In genomic region chr4:109000961-109001360, GRCm38 (mm10) we compare ENCODE assay signal across 8 mouse cellular contexts. TPM values are rescaled to one million over a fixed set of nuclear protein-coding genes. Genes with fewer than 3 reads are reported as not detected.
DNase-seq lines count a peak whose midpoint lies in the region; ATAC-seq and TF ChIP-seq lines count a peak whose summit lies in the region.

No protein-coding gene starts in this region.

- ATAC-seq in kidney, embryonic 14.5 days (ENCODE audit: low FRiP score, low TSS enrichment), result peak; percentile 56
- no peak; the same call in 1 of the 2 replicates for ATAC-seq in forebrain, embryonic 14.5 days
- ATAC-seq in liver, embryonic 14.5 days (ENCODE audit: insufficient read depth), result peak; percentile 38
- no peak for ATAC-seq in activated CD4-positive, CD25-positive, alpha-beta regulatory T cell, adult 4 months

- TF ChIP-seq EP300 in liver, embryonic 14.5 days (IDR thresholded peaks at IDR 0.05; ENCODE audit: low read depth), result no peak

- peak overlapping the region; percentile 76 for H3K4me2 ChIP-seq in kidney, embryonic 14.5 days (replicated peaks; ENCODE audit: low read depth, low read length)
- peak overlapping the region; percentile 80 for H3K4me2 ChIP-seq in forebrain, embryonic 14.5 days (ENCODE audit: low read length)
- H3K4me2 ChIP-seq in liver, embryonic 14.5 days (ENCODE audit: low read depth), result peak overlapping the region; percentile 90

- peaks cover 7% of the 10 kb centered on the region; the same call in 1 of the 2 replicates for H3K36me3 ChIP-seq in kidney, embryonic 14.5 days (ENCODE audit: control insufficient read depth, insufficient read depth, low read length)
- no peaks in the 10 kb centered on the region for H3K36me3 ChIP-seq in forebrain, embryonic 14.5 days (ENCODE audit: control insufficient read depth, insufficient read depth, low read length)
- H3K36me3 ChIP-seq in liver, embryonic 14.5 days (replicated peaks; ENCODE audit: control insufficient read depth, insufficient read depth, low read depth), result no peaks in the 10 kb centered on the region; the same call in 1 of the 2 replicates

- H3K27ac ChIP-seq in kidney, embryonic 14.5 days (ENCODE audit: low read depth, low read length), result peak overlapping the region; percentile 93
- H3K27ac ChIP-seq in forebrain, embryonic 14.5 days (ENCODE audit: low read depth, low read length), result peak overlapping the region; percentile 85
- peak overlapping the region; percentile 78 for H3K27ac ChIP-seq in liver, embryonic 14.5 days

- 0 out of 2 replicates have a peak, but pooled peaks cover 7% of the 10 kb centered on the region for H3K4me1 ChIP-seq in kidney, embryonic 14.5 days (ENCODE audit: control insufficient read depth, insufficient read depth, low read length)
- peaks cover 15% of the 10 kb centered on the region for H3K4me1 ChIP-seq in forebrain, embryonic 14.5 days (ENCODE audit: control insufficient read depth, insufficient read depth, low read length)
- peaks cover 8 to 17% of the 10 kb centered on the region in 2 experiments for H3K4me1 ChIP-seq in liver, embryonic 14.5 days (replicated peaks; ENCODE audit: control insufficient read depth in 2 of 2, insufficient read depth in 2 of 2, low read length in 1 of 2)

- H3K9me3 ChIP-seq in kidney, embryonic 14.5 days (ENCODE audit: control insufficient read depth, low read length), result no peaks in the 10 kb centered on the region
- H3K9me3 ChIP-seq in forebrain, embryonic 14.5 days (replicated peaks; ENCODE audit: control insufficient read depth, low read length), result no peaks in the 10 kb centered on the region
- no peaks in the 10 kb centered on the region for H3K9me3 ChIP-seq in liver, embryonic 14.5 days (ENCODE audit: control insufficient read depth, low read length)

- TF ChIP-seq CTCF in liver, embryonic 14.5 days (IDR thresholded peaks at IDR 0.05; ENCODE audit: low read depth), result no peak

- H3K27me3 ChIP-seq in kidney, embryonic 14.5 days (ENCODE audit: control insufficient read depth, insufficient read depth, low read length), result no peaks in the 10 kb centered on the region
- H3K27me3 ChIP-seq in forebrain, embryonic 14.5 days (replicated peaks; ENCODE audit: control insufficient read depth, insufficient read depth, low read length), result 0 out of 2 replicates have a peak, but pooled peaks cover 3% of the 10 kb centered on the region
- no peaks in the 10 kb centered on the region for H3K27me3 ChIP-seq in liver, embryonic 14.5 days (ENCODE audit: control insufficient read depth, insufficient read depth, low read length)

- peak overlapping the region; percentile 76 for H3K4me3 ChIP-seq in kidney, embryonic 14.5 days (ENCODE audit: low read length)
- peak overlapping the region; percentile 82 for H3K4me3 ChIP-seq in forebrain, embryonic 14.5 days (ENCODE audit: low read depth, low read length)
- peak overlapping the region; percentile 82 to 97 for H3K4me3 ChIP-seq in liver, embryonic 14.5 days (ENCODE audit: insufficient read depth in 1 of 2, low read depth in 2 of 2, low read length in 2 of 2)

- peak overlapping the region; percentile 77 for H3K9ac ChIP-seq in kidney, embryonic 14.5 days (ENCODE audit: low read depth, low read length)
- H3K9ac ChIP-seq in forebrain, embryonic 14.5 days (ENCODE audit: low read length), result peak overlapping the region; percentile 91
- H3K9ac ChIP-seq in liver, embryonic 14.5 days (replicated peaks), result peak overlapping the region; percentile 86

- DNase-seq in kidney, adult 9 months, result no peak
- DNase-seq in adipocyte (ENCODE audit: low spot score), result peak; percentile 42
- DNase-seq in forebrain, embryonic 14.5 days (ENCODE audit: low spot score), result no peak
- DNase-seq in liver, embryonic 14.5 days (ENCODE audit: low read depth in 3 of 3, low spot score in 3 of 3), result peak in 2 of 3 experiments; percentile 28 to 39
- no peak for DNase-seq in embryo, embryonic 10 days (ENCODE audit: low spot score)
- no peak for DNase-seq in kidney, postnatal 4 days

- under 1% methylated on average over 18 of the region's 18 CpGs for WGBS in kidney, embryonic 14.5 days
- WGBS in forebrain, embryonic 14.5 days, result under 1% methylated on average over 18 of the region's 18 CpGs
- 0% methylated on average over 18 of the region's 18 CpGs for WGBS in liver, embryonic 14.5 days (ENCODE audit: insufficient replicate concordance)

RNA-seq across cellular contexts. Expression of gene Nrd1, which starts 0.5 kb away (rescaled TPM):
- polyA plus RNA-seq in kidney, embryonic 14.5 days (2014; fragmentation: Nextera tagmentation; extraction: Ambion mirVana), result 40.7 and 57.2 TPM in 2 replicates
- polyA plus RNA-seq in forebrain, embryonic 14.5 days (2014; fragmentation: Nextera tagmentation; extraction: Ambion mirVana), result 45.6 and 49.8 TPM in 2 replicates
- 31.8 and 40.4 TPM in 2 replicates for polyA plus RNA-seq in liver, embryonic 14.5 days (2012; rRNA removed)
- 23.0 and 23.6 TPM in 2 replicates for polyA plus RNA-seq in liver, embryonic 14.5 days (2014; fragmentation: Nextera tagmentation; extraction: Ambion mirVana)
- 10 to 100 TPM; 44.1 to 47.8 TPM for polyA plus RNA-seq in activated CD4-positive, CD25-positive, alpha-beta regulatory T cell, adult 4 months (2017; shearing (Covaris generic))

Comparison
In these comparisons a context has a peak if more than half of its experiments do, and no peak if none do; other contexts are left out.
1. ATAC-seq: peak in kidney, embryonic 14.5 days (single experiment) and liver, embryonic 14.5 days (single experiment); none in forebrain, embryonic 14.5 days (single experiment) and activated CD4-positive, CD25-positive, alpha-beta regulatory T cell, adult 4 months (single experiment).
2. DNase-seq: peak in adipocyte (single experiment) and liver, embryonic 14.5 days (2 of 3); none in kidney, adult 9 months (single experiment), forebrain, embryonic 14.5 days (single experiment), embryo, embryonic 10 days (single experiment) and kidney, postnatal 4 days (0 of 2).
3. Peak in every context shown above with its lines, with median percentiles within 50 percentile points of each other: H3K27ac ChIP-seq, H3K4me2 ChIP-seq, H3K4me3 ChIP-seq and H3K9ac ChIP-seq.